Mouse (Mus musculus) liver, adult 2 months (tissue): ENCODE data around the gene Cryba2.

ENCODE experiments used
- CTCF ChIP-seq: fragments of 200-500 bp; IDR thresholded peaks from 2 replicates; pipeline ENCODE4 v1.5.1; 2011; ENCODE audit warnings: low read depth, low read length, control low read depth
- POLR2A ChIP-seq: fragments of 200-500 bp; IDR thresholded peaks from 2 replicates; pipeline ENCODE4 v1.6.1; 2011; ENCODE audit warnings: low read length, control low read depth; ENCODE audit not compliant: insufficient read depth; ENCODE audit errors: extremely low read depth

DNA sequence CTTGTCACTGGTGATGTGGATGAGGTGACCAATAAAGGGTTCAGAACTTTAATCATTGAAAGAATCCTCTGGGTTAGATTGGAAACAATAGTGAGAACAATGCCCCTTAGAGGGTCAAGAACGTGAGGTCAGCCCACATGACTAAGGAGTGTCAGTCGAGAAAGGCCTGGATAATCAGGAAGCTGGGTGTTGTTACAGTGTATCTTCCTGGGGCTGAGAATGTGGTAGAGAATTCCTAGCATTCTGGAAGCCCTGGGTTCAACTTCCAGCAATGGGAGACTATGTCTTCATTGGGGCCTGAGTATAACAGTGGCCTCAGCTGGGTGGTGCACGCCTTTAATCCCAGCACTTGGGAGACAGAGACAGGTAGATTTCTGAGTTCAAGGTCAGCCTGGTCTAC, 15.7 kb downstream of the Cryba2 start:
- TF ChIP-seq CTCF (no peak), POLR2A (no peak)
